Mouse (Mus musculus) midbrain, embryonic 15.5 days (tissue): Measurements from ENCODE around the gene Skap2. TPM values are rescaled to one million over a fixed set of nuclear protein-coding genes. Genes with fewer than 3 reads are reported as not detected.

Experiments
- ATAC-seq: fragments of 200-750 bp; cut with Nextera tagmentation; replicated peaks from 2 replicates; pipeline ENCODE4 v1.8.0; 2017; ENCODE audit warnings: moderate TSS enrichment
- H3K27ac ChIP-seq: fragments of 300-500 bp; sonication (generic); 2 replicates; pipeline ENCODE4 v1.5.1; 2015; ENCODE audit warnings: mild to moderate bottlenecking, inconsistent platforms
- H3K27me3 ChIP-seq: fragments of 300-500 bp; sonication (generic); replicated peaks from 2 replicates; pipeline ENCODE4 v1.6.1; 2015; ENCODE audit warnings: inconsistent platforms
- H3K36me3 ChIP-seq: fragments of 300-500 bp; sonication (generic); replicated peaks from 2 replicates; pipeline ENCODE4 v1.6.1; 2015; ENCODE audit warnings: inconsistent platforms
- H3K4me1 ChIP-seq: fragments of 300-500 bp; sonication (generic); 2 replicates; pipeline ENCODE4 v1.6.1; 2015; ENCODE audit warnings: inconsistent platforms
- H3K4me2 ChIP-seq: fragments of 300-500 bp; sonication (generic); 2 replicates; pipeline ENCODE4 v1.6.1; 2015; ENCODE audit warnings: inconsistent platforms, mild to moderate bottlenecking, moderate library complexity
- H3K4me3 ChIP-seq: fragments of 300-500 bp; sonication (generic); 2 replicates; pipeline ENCODE4 v1.5.1; 2015; ENCODE audit warnings: mild to moderate bottlenecking, inconsistent platforms
- H3K9ac ChIP-seq: fragments of 300-500 bp; sonication (generic); 2 replicates; pipeline ENCODE4 v1.6.1; 2015; ENCODE audit warnings: mild to moderate bottlenecking, inconsistent platforms
- H3K9me3 ChIP-seq: fragments of 300-500 bp; sonication (generic); 2 replicates; pipeline ENCODE4 v1.6.1; 2016; ENCODE audit warnings: inconsistent platforms
- WGBS: fragments of 180-500 bp; shearing (Covaris S2); methylation state at CpG from one replicate; pipeline ENCODE4 v1.1.7; 2015; ENCODE audit warnings: mixed read lengths; 5-methylcytosine and 5-hydroxymethylcytosine counted together
- polyA plus RNA-seq: library from polyadenylated mRNA; unstranded; fragments of >200 nt; fragmentation: Nextera tagmentation; extraction: Ambion mirVana; gene quantifications from 2 replicates; pipeline ENCODE4 v1.2.1, GENCODE M21; 2015

Skap2 gene
- polyA plus RNA-seq, 1 experiment from 2014 or later: 5.4 TPM

DNA sequence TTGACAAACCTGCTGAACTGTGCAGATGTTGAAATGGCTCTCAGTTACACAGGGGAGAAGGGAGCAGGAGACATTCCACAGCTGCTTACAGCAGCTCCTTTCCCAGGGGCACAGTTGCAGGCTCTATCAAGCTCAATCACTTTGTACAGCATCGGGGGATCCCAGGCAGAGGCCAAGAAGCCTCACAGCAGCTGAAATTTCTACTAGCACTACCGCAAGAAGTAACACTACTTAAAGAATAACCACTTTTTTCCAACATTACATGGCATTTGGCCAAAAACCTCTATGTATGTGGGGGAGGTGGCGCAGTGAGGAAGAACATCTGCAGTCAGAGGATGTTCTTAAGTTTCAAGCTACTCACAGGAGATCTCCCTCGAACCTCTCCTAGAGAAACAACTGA is 106.7 kb downstream of the Skap2 start:
- ATAC-seq: no peak
- Histone ChIP-seq H3K36me3 (no peaks in the 10 kb centered on the region), H3K4me1 (no peaks in the 10 kb centered on the region), H3K27me3 (no peaks in the 10 kb centered on the region), H3K4me3 (no peak overlapping the region), H3K4me2 (no peak overlapping the region), H3K27ac (no peak overlapping the region), H3K9ac (no peak overlapping the region), H3K9me3 (no peaks in the 10 kb centered on the region)
- 75% methylated on average over 4 of the region's 4 CpGs for WGBS

DNA sequence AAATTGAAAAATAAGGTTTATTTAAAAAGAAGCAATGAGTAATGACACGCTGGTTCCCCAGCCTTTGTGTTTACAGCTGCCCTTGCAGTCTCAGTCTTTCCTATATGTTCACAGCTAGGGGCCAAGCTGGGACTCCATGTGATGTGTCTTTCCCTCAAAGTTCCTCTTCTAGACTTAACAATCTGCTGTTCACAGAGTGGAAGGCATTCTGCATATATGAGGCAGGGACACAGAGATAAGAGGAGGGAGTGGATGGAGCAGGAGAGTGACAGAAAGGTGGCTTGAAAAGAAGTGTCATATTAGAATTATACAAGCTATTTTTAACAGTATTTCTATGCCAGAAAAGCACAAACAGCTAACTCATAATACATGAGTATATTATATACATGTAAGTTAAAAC is 110.8 kb downstream of the Skap2 start:
- no peaks in the 10 kb centered on the region for H3K36me3 ChIP-seq
- H3K9me3 ChIP-seq: no peaks in the 10 kb centered on the region
- no peak overlapping the region for H3K4me3 ChIP-seq
- no peak overlapping the region for H3K27ac ChIP-seq
- no peak for ATAC-seq
- H3K27me3 ChIP-seq: no peaks in the 10 kb centered on the region
- WGBS: 85% methylated on average over 1 of the region's 1 CpGs
- H3K4me2 ChIP-seq: no peak overlapping the region
- H3K9ac ChIP-seq: no peak overlapping the region
- H3K4me1 ChIP-seq: no peaks in the 10 kb centered on the region

DNA sequence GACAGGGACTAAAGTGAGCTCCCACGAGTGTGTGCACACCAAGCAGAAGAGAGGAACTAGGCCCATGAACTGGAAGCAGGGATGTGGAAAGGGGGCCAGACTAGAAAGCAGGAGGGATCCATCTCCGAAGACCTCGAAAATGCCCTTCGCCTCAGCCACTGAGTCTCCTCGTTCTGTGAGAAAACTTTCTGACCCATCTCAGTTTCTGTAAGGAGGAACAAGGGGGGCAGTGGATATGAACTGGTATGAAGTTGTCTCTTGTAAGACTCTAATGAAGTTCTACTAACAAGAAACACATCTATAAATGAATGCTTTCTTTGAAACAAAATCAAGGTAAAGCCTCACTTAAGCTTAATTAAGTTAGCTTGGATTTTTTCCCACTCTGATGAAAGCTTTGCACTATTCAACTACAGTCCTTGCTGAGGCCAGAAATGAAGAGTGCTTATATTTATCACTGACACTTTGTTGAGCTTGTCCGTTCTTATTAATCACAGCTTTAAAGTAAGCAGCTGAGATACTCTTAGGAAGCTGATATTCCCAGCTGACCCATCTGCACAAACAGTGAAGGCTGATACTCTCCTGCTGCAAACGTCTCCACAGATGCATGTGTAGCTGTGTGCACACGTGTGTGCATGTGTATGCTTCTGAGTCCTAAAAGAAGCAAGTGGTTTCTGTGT is 113.9 kb downstream of the Skap2 start:
- H3K27me3 ChIP-seq: no peaks in the 10 kb centered on the region
- no peaks in the 10 kb centered on the region for H3K36me3 ChIP-seq
- 75% methylated on average over 8 of the region's 8 CpGs for WGBS
- H3K9me3 ChIP-seq: no peaks in the 10 kb centered on the region
- ATAC-seq: no peak
- no peak overlapping the region for H3K4me2 ChIP-seq
- no peak overlapping the region for H3K9ac ChIP-seq
- H3K4me3 ChIP-seq: no peak overlapping the region
- H3K4me1 ChIP-seq: no peaks in the 10 kb centered on the region
- H3K27ac ChIP-seq: no peak overlapping the region

GRCm38 (mm10) chr6:51895753-51896152 is 116.6 kb downstream of the Skap2 start:
- H3K4me3 ChIP-seq: no peak overlapping the region
- no peaks in the 10 kb centered on the region for H3K27me3 ChIP-seq
- H3K4me1 ChIP-seq: no peaks in the 10 kb centered on the region
- no peak for ATAC-seq
- 87% methylated on average over 3 of the region's 3 CpGs for WGBS
- H3K9me3 ChIP-seq: no peaks in the 10 kb centered on the region
- H3K9ac ChIP-seq: no peak overlapping the region
- no peak overlapping the region for H3K27ac ChIP-seq
- no peak overlapping the region for H3K4me2 ChIP-seq
- no peaks in the 10 kb centered on the region for H3K36me3 ChIP-seq

DNA sequence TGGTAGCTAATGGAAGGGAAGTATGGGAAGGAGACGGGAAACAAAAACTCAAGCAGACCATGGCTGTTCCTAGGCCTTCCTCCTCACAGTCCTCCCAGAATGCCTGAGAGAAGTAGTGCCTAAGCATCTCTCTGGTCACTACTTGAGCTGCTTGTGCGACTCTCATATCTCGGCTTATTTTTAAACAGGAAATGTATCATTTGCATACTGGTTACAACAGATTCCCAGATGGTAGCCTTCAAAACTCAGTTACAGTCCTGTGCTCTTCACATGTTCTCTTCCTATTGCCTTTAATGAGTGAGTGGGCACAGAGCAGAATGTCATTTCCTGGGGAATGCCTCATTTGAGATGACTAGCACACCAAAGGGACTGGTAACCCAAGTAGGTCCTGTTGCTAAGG is 117.6 kb downstream of the Skap2 start:
- Histone ChIP-seq H3K4me3 (no peak overlapping the region), H3K27ac (no peak overlapping the region), H3K9me3 (no peaks in the 10 kb centered on the region), H3K27me3 (no peaks in the 10 kb centered on the region), H3K4me2 (no peak overlapping the region), H3K4me1 (no peaks in the 10 kb centered on the region), H3K9ac (no peak overlapping the region), H3K36me3 (no peaks in the 10 kb centered on the region)
- WGBS: 91% methylated on average over 3 of the region's 3 CpGs
- no peak for ATAC-seq

GRCm38 (mm10) chr6:51890356-51890755 is 122.0 kb downstream of the Skap2 start:
- ATAC-seq: no peak
- H3K27me3 ChIP-seq: 0 out of 2 replicates have a peak, but pooled peaks cover 5% of the 10 kb centered on the region
- WGBS: 85% methylated on average over 5 of the region's 5 CpGs
- H3K9me3 ChIP-seq: no peaks in the 10 kb centered on the region
- H3K4me2 ChIP-seq: no peak overlapping the region
- no peak overlapping the region for H3K9ac ChIP-seq
- H3K27ac ChIP-seq: no peak overlapping the region
- no peak overlapping the region for H3K4me3 ChIP-seq
- H3K36me3 ChIP-seq: no peaks in the 10 kb centered on the region
- no peaks in the 10 kb centered on the region for H3K4me1 ChIP-seq

DNA sequence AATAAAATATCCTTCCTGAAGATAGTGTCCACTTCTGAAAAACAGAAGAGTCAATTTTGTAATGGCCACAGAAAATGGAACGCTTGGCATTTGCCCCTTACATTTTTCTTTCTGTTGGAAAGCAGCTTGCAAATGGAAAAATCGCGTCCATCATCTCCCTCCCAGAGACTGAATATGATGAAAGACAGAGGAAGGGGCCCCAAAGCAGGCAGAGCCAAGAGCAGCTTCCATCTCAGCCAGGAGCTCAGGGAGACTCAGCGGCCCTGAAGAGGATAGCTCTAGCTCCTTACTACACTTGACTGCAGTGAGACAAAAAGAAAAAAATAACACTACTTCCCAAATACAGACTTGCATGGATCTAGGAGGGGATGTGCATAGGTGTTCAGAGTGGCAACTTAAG is 122.5 kb downstream of the Skap2 start:
- H3K4me2 ChIP-seq: no peak overlapping the region
- no peak overlapping the region for H3K27ac ChIP-seq
- no peak for ATAC-seq
- no peak overlapping the region for H3K9ac ChIP-seq
- H3K27me3 ChIP-seq: 0 out of 2 replicates have a peak, but pooled peaks cover 5% of the 10 kb centered on the region
- WGBS: 84% methylated on average over 4 of the region's 4 CpGs
- H3K36me3 ChIP-seq: no peaks in the 10 kb centered on the region
- no peak overlapping the region for H3K4me3 ChIP-seq
- no peaks in the 10 kb centered on the region for H3K4me1 ChIP-seq
- no peaks in the 10 kb centered on the region for H3K9me3 ChIP-seq

GRCm38 (mm10) chr6:51886902-51887431 is 125.4 kb downstream of the Skap2 start:
- Histone ChIP-seq H3K9ac (no peak overlapping the region), H3K4me2 (no peak overlapping the region), H3K36me3 (no peaks in the 10 kb centered on the region), H3K9me3 (no peaks in the 10 kb centered on the region), H3K27ac (no peak overlapping the region), H3K4me3 (no peak overlapping the region), H3K4me1 (peaks cover 10% of the 10 kb centered on the region; the same call in 1 of the 2 replicates), H3K27me3 (0 out of 2 replicates have a peak, but pooled peaks cover 5% of the 10 kb centered on the region)
- no peak for ATAC-seq
- WGBS: 45% methylated on average over 3 of the region's 3 CpGs

GRCm38 (mm10) chr6:51882880-51883274 is 129.5 kb downstream of the Skap2 start:
- Histone ChIP-seq H3K9me3 (no peaks in the 10 kb centered on the region), H3K27me3 (0 out of 2 replicates have a peak, but pooled peaks cover 17% of the 10 kb centered on the region), H3K27ac (peak overlapping the region; percentile 62), H3K9ac (no peak overlapping the region), H3K4me2 (no peak overlapping the region), H3K36me3 (no peaks in the 10 kb centered on the region), H3K4me3 (no peak overlapping the region), H3K4me1 (peaks cover 10% of the 10 kb centered on the region; the same call in 1 of the 2 replicates)
- 40% methylated on average over 5 of the region's 5 CpGs for WGBS
- ATAC-seq: 0 out of 2 replicates have a peak, but pooled peaks have one; percentile 48

- Histone ChIP-seq H3K4me3 (no peak overlapping the region), H3K4me2 (no peak overlapping the region), H3K9ac (no peak overlapping the region), H3K27ac (no peak overlapping the region), H3K27me3 (0 out of 2 replicates have a peak, but pooled peaks cover 18% of the 10 kb centered on the region), H3K4me1 (peaks cover 10% of the 10 kb centered on the region; the same call in 1 of the 2 replicates), H3K36me3 (no peaks in the 10 kb centered on the region), H3K9me3 (no peaks in the 10 kb centered on the region)
- 75% methylated on average over 17 of the region's 17 CpGs for WGBS
- ATAC-seq: no peak
These were observed 130.0 kb downstream of the Skap2 start for GRCm38 (mm10) chr6:51882266-51882879.

DNA sequence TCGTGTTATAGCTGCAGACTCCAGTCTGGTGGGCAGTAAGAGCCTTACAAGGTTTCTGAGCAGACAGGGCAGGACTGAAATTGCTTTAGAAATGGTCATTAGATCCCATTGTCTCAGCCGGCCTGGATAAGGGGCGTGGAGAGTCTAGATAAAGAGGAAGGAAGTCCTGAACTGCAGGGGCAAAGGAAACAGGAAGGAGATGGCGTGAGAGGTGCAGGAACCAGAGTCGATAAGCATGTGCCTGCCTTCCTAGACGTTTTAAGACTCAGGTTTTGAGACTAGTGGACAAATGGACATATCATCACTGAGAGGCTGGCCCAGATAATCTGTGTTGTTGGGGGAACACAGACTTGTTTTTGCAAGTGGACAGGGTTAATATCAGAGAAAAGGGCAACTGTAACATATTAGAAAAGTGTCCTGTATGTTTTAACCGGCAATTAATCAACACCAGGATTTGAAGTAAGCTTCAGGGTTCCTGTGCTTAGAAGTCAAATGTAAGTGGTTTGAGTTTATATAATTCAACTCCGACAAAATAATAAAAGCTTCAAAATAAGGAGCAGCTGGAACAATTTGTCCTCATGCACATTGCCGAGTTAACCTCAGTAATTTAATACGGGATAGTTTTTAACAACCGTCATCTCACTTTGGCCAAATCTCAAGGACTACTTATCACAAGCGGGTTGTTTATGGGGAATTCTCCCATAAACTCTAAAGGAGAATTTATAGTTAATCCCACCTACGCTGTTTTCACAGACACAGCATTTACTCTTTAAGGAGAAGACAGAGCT is 131.0 kb downstream of the Skap2 start:
- no peaks in the 10 kb centered on the region for H3K9me3 ChIP-seq
- H3K27me3 ChIP-seq: 0 out of 2 replicates have a peak, but pooled peaks cover 12% of the 10 kb centered on the region
- no peak overlapping the region for H3K9ac ChIP-seq
- H3K4me2 ChIP-seq: no peak overlapping the region
- H3K4me3 ChIP-seq: no peak overlapping the region
- WGBS: 71% methylated on average over 13 of the region's 13 CpGs
- no peaks in the 10 kb centered on the region for H3K36me3 ChIP-seq
- ATAC-seq: no peak
- peaks cover 10% of the 10 kb centered on the region; the same call in 1 of the 2 replicates for H3K4me1 ChIP-seq
- H3K27ac ChIP-seq: no peak overlapping the region

DNA sequence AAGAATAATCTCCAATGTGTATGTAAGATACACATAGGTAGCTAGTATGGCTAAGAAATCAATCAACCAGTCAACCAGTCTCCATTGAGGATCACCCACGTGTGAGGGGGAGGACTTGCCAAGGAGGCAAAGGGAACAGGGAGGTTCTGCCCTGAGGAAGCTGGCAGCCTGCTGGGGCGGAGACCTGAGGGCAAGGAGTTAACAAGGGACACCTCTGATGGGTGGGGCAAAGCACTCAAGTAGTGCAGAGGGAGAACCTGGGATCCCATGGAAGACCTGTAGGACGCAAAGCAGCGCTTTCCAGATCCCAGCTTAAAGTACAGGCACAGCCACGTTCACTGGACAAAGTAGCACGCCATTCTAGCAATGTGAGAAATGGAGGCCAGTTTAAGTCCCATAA is 131.6 kb downstream of the Skap2 start:
- Histone ChIP-seq H3K27me3 (0 out of 2 replicates have a peak, but pooled peaks cover 12% of the 10 kb centered on the region), H3K4me2 (no peak overlapping the region), H3K9me3 (no peaks in the 10 kb centered on the region), H3K4me3 (no peak overlapping the region), H3K36me3 (no peaks in the 10 kb centered on the region), H3K9ac (no peak overlapping the region), H3K27ac (no peak overlapping the region), H3K4me1 (peaks cover 10% of the 10 kb centered on the region; the same call in 1 of the 2 replicates)
- ATAC-seq: no peak
- 72% methylated on average over 6 of the region's 6 CpGs for WGBS
